Mouse (Mus musculus) left cerebral cortex, adult 18-20 months (tissue): ENCODE results near the gene Mybpc2. TPM values are rescaled to one million over a fixed set of nuclear protein-coding genes. Genes with fewer than 3 reads are reported as not detected.

Experiments used
- DNase-seq, 2 experiments: peaks; one replicate each; pipeline ENCODE4 v3.0.0; 2021 to 2022; ENCODE audit warnings: low spot score in 2 of 2, mixed read lengths in 1 of 2
- long read RNA-seq, 2 experiments: library from polyadenylated mRNA; stranded (forward); transcript quantifications; one replicate each; pipeline ENCODE4 v2.0.0; 2021
- total RNA-seq, 2 experiments: library from RNA; stranded (reverse); gene quantifications; 2 replicates each; pipeline ENCODE4 v1.2.3; 2021

Gene Mybpc2
- total RNA-seq: under 1 TPM; 0.12 to 0.28 TPM
- long read RNA-seq, experiment 1: 0 reads
- long read RNA-seq, experiment 2: 0 reads

DNA sequence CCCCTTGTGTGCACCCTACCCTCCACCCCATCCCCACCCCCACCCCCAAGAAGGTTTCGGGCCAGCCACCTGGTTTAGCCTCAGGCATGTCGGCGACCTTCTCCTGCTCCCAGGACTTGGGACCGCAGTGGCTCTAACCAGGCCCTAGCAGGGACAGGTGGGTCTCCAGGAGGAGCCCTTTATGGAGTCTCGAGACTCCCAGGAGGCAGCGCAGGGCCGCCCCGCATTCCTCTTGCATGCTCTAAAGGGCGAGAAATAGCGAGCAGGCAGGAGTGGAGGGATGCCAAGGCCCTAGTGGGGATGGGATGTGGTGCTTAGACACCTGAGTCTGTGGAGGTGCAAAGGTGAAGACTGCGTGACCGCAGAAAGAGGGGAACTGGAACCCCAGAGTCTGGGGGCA, at the start of gene Mybpc2:
Mybpc2 (minus strand) TSS at position 155 of the 400 bp plus-strand sequence.
- DNase-seq: no peak

DNA sequence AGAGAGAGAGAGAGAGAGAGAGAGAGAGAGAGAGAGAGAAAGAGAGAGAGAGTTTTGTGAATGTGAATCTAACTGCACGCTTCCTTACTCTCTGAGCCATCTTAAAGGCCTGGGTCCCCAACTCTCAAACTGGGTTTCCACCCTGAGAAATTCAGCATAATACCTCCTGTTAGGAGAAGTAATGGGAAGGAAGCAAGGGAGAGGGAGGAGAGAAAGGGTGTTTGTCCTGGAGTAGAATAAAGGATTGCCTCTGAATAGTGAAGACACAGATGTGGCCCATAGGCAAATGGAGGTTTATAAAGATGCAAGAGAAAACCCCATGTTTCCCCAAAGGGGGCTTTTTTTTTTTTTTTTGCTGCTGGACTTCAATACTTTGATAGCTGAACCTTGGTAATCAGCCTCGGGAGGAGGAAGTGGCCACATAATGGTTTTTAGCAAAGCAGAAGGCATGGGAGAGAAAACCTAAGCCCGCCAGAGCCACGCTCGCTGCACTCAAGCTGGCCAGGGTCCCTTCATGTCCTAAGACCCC, 48.6 kb upstream of the Mybpc2 start:
- DNase-seq: no peak

DNA sequence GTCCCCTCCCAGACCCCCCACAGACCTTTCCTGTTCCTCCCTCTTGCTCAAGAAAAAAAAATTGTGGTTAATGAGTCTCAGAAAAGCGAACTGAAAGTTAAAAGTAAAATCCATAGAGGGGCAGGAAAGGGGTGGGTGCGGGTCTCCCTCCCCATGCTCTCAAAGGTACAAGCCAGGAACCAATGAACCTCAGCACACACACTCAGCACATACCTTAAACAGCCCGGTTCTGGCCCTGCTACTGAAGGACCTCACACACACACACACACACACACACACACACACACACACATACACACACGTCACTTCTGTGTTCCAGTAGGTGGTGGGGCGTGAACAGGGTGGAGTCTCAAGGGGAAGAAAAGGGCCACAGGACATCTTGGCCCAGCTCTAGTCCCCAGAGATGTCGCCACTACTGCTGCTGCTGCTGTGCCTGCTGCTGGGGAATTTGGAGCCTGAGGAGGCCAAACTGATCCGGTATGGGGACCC, 47.8 kb upstream of the Mybpc2 start, which contains the start of gene Napsa:
Napsa (plus strand) TSS at position 168 of the 489 bp plus-strand sequence.
- DNase-seq: no peak

GRCm38 (mm10) chr7:44571811-44572210, 47.4 kb upstream of the Mybpc2 start:
- no peak for DNase-seq

- no peak for DNase-seq
Observed at GRCm38 (mm10) chr7:44570989-44571388, 46.5 kb upstream of the Mybpc2 start.

GRCm38 (mm10) chr7:44568803-44569202, 44.3 kb upstream of the Mybpc2 start:
- DNase-seq: no peak

DNA sequence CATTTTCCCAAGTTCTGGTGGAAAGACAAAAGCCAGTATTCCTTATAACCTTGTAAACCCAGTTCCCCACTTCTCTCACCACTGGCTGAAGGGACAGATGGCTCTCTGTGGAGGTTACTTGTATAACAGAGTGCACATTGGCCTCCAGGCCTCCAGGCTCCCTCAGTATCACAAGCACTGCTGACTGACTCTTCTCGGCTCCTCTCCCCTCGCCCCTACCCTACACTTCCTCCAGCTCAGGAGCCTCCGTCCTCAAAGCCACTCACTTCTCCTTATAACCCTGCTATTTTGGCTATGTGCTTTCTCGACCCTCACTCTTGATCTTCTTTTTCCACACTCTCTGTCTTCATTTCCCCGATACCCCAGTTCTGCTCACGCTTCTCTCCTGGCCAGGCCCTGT, 41.0 kb upstream of the Mybpc2 start:
- DNase-seq: no peak

DNA sequence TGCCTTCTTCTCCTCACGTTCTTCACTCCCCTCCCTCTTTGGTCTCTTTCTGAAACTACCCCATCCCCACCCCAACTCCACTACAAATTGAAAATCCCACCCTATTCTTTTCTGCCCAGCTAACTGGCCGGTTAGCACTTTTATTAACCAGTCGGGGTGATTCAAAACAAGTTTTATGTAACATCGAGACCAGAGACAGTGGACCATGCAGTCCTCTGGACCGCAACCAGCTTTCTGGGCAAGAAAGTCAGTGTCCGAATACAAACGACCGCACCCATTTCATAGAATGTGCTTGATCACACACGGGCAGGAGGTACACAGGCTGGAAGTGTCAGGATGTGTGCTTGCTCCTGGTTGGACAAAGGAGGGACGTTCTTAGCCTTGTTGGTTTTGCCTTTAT, 40.0 kb upstream of the Mybpc2 start:
- no peak for DNase-seq

- no peak for DNase-seq
Observed at GRCm38 (mm10) chr7:44563284-44563683, 38.8 kb upstream of the Mybpc2 start.

GRCm38 (mm10) chr7:44560435-44561400, 36.3 kb upstream of the Mybpc2 start:
- DNase-seq: peak; percentile 72 to 73

DNA sequence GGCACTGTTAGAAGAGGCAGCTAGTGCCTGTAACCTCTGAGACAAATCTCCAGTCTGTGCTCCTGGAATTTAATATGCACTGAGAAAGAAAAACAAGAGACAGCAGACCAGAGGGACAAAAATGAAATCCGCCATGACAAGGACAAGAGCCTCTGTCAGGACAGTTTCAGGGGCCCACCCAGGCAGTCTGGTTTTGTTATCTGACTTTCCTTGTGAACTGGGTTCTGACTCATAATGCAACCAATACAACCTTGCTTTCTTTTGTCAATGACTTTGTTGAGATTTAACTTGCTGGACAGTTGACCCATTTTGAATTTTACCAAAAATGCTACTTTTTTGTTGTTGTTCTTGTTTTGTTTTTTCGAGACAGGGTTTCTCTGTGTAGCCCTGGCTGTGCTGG, 33.2 kb upstream of the Mybpc2 start:
- DNase-seq: no peak

- DNase-seq: peak; percentile 98
Observed at GRCm38 (mm10) chr7:44553826-44554225, 29.4 kb upstream of the Mybpc2 start, which contains the start of gene Nr1h2. Gene Nr1h2, minus strand, starts transcription at chr7:44553951.

- DNase-seq: peak; percentile 29 to 52
Observed at GRCm38 (mm10) chr7:44553196-44553764, 28.8 kb upstream of the Mybpc2 start.

- DNase-seq: no peak
Observed at GRCm38 (mm10) chr7:44552141-44552908, 27.9 kb upstream of the Mybpc2 start.

- no peak for DNase-seq
Observed at GRCm38 (mm10) chr7:44551731-44552130, 27.3 kb upstream of the Mybpc2 start.

DNA sequence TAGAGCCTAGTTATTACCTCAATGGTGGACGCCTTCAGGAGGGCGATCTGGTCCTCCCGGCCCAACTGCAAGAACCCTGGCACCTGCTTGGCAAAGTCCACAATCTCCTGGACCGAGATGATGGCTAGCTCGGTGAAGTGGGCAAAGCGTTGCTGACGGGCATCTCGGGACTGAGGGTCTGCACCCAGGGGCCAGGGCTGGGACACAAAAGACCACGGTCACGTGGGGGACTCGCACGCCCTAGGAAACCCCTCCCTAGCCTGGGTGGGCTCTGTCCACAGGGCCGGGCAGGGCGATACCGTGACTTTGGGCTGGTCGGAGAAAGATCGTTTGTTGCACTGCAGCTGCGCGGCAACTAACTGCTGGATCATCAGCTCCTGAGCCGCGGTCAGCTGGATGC, 26.8 kb upstream of the Mybpc2 start:
- DNase-seq: no peak

DNA sequence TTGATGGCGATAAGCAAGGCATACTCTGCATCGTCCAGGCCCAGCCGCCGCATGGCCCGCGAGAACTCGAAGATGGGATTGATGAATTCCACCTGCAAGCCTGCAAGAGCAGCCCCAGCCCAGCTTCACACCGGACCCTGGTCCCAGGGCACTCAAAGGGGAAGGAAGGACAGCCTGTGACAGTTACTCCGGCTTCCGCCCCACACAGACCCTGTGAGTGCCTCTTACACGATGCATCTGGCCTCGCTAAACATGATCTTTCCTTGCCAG, 25.9 kb upstream of the Mybpc2 start:
- no peak for DNase-seq

DNA sequence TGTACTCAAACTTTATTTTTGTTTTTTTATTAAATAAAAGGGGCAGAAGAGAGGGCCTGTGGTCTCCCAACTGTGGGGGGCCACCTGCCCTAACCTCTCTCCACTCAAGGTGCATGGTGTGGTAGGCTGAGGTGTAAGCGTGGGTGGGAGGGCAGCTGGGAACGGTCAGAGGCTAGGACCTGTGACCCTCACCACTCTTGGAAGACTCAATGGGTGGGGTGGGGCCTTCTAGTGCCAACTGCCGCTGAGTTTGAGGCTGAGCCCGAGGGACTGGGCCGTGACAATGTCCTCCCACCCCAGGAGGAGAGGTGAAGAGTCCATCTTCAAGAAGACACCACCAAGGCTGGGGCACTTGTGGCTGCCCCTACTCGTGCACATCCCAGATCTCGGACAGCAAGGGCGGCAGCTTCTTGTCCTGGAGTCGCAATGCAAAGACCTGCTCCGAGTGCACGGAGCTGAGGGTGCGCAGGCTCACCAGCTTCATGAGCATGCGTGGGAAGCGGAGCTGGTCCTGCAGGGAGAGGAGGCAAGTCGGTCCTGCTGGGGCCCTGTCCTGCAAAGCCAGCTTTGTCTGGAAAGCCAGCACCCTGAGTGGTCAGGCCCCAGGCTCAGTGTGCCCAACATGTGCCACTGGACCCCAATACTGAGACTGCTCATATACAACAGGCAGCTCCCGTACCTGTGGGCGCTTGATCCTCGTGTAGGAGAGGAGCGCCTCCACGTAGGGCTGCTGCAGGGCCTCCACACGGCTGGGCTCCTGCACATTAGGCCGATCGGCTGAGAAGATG, 25.4 kb upstream of the Mybpc2 start:
- DNase-seq: no peak

GRCm38 (mm10) chr7:44548497-44549087, 24.1 kb upstream of the Mybpc2 start, which contains the start of gene Pold1:
Gene Pold1, minus strand, starts transcription at chr7:44548849.
- DNase-seq: peak; percentile 99 to 100

- no peak for DNase-seq
Observed at GRCm38 (mm10) chr7:44547725-44548124, 23.3 kb upstream of the Mybpc2 start.
